Mouse (Mus musculus): ENCODE measurements around the gene Nmb. TPM values are rescaled to one million over a fixed set of nuclear protein-coding genes. Genes with fewer than 3 reads are reported as not detected.

The Nmb gene
- 1.1 and 1.2 TPM in 2 replicates for polyA plus RNA-seq (2012; rRNA removed)

GRCm38 (mm10) chr7:80904921-80905515, at the start of gene Nmb:
Gene Nmb, minus strand, starts transcription at chr7:80905076.

GRCm38 (mm10) chr7:80947445-80948350, 42.8 kb upstream of the Nmb start, which contains the start of gene Sec11a:
Gene Sec11a, minus strand, starts transcription at chr7:80947780.

DNA sequence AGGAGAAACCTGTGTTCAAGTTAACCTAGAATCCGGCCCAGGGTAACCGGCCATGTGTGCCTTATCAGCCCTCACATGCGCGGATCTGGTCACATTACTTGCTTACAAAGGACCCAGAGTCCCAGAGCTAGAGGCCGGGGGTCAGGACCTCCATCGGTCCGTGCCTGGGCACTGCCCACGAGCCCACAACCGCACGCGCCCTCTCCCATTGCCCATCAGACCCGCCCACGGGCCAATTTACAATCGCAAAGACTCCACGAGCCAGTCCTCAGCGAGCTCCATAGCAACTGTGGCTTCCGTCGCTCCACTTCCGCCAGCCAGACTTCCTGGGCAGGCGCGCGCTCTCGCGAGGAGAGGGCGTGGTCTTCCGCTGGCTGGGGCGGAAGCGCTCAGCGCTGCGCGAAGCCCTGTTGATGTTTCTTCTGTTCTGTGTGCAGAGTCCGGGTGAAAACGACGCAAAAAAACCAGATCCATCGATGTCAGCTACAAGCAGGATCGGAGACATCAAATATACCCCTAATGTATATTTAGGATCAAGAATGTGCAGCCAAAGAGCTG, 3.9 kb downstream of the Nmb start, which contains the start of gene Wdr73:
Gene Wdr73, minus strand, starts transcription at position 326 of the 558 bp plus-strand sequence.

GRCm38 (mm10) chr7:80860729-80861274, 44.1 kb downstream of the Nmb start, which contains the start of gene Zscan2:
Gene Zscan2, plus strand, starts transcription at chr7:80860920.

Other genes with a start within 250 kb of the Nmb start
- 1.5 and 2.0 TPM in 2 replicates for gene Crtc3, start 216.2 kb downstream of the Nmb start, polyA plus RNA-seq (2012; rRNA removed)
- 5.3 and 6.4 TPM in 2 replicates for gene Iqgap1, start 79.1 kb downstream of the Nmb start, polyA plus RNA-seq (2012; rRNA removed)
- 1.4 and 1.7 TPM in 2 replicates for gene Zscan2, start 44.2 kb downstream of the Nmb start, polyA plus RNA-seq (2012; rRNA removed)
- gene Wdr73, start 3.8 kb downstream of the Nmb start, polyA plus RNA-seq (2012; rRNA removed), result 9.7 and 12.0 TPM in 2 replicates
- gene Sec11a, start 42.7 kb upstream of the Nmb start, polyA plus RNA-seq (2012; rRNA removed), result 56.0 and 56.5 TPM in 2 replicates
- gene Zfp592, start 88.6 kb upstream of the Nmb start, polyA plus RNA-seq (2012; rRNA removed), result 7.0 and 9.7 TPM in 2 replicates
- 0.06 and 0.07 TPM in 2 replicates for gene Alpk3, start 152.5 kb upstream of the Nmb start, polyA plus RNA-seq (2012; rRNA removed)
- gene Slc28a1, start 209.7 kb upstream of the Nmb start, polyA plus RNA-seq (2012; rRNA removed), result 0.57 and 0.67 TPM in 2 replicates

Measured in liver, embryonic 14 days (tissue).